Mouse (Mus musculus): ENCODE data around the gene Ctrb1.

GRCm38 (mm10) chr8:111662473-111662872 lies 28.3 kb downstream of the Ctrb1 start:
- TF ChIP-seq EP300 (IDR thresholded peaks at IDR 0.05; ENCODE audit: low read depth) (no peak), CTCF (IDR thresholded peaks at IDR 0.05; ENCODE audit: low read depth) (peak; percentile 89)

Measured in heart, postnatal 0 days (tissue).